Mouse (Mus musculus) layer of hippocampus, adult 11-12 months (tissue): ENCODE measurements around the gene Dapk1.
A peak's percentile ranks its signal among the peaks of the same experiment; 100 is the strongest.

ENCODE experiments used
- DNase-seq: peaks from one replicate; pipeline ENCODE4 v3.0.0; 2022; ENCODE audit warnings: low spot score

The Dapk1 gene

GRCm38 (mm10) chr13:60695186-60695980 is 93.6 kb downstream of the Dapk1 start:
- DNase-seq, result no peak

- no peak for DNase-seq
Observed at GRCm38 (mm10) chr13:60696323-60696722, 94.6 kb downstream of the Dapk1 start.

GRCm38 (mm10) chr13:60696741-60697140 is 95.0 kb downstream of the Dapk1 start:
- DNase-seq, result peak; percentile 58

GRCm38 (mm10) chr13:60698021-60698420 is 96.3 kb downstream of the Dapk1 start:
- DNase-seq, result no peak

GRCm38 (mm10) chr13:60701671-60702171 is 100.0 kb downstream of the Dapk1 start:
- no peak for DNase-seq

GRCm38 (mm10) chr13:60707541-60708468 is 106.1 kb downstream of the Dapk1 start:
- no peak for DNase-seq

GRCm38 (mm10) chr13:60709136-60709535 is 107.4 kb downstream of the Dapk1 start:
- DNase-seq, result no peak

- no peak for DNase-seq
Observed at GRCm38 (mm10) chr13:60710963-60711362, 109.2 kb downstream of the Dapk1 start.

GRCm38 (mm10) chr13:60713537-60713936 is 111.8 kb downstream of the Dapk1 start:
- no peak for DNase-seq

- DNase-seq, result no peak
Observed at GRCm38 (mm10) chr13:60716107-60716506, 114.4 kb downstream of the Dapk1 start.

GRCm38 (mm10) chr13:60717421-60717820 is 115.7 kb downstream of the Dapk1 start:
- DNase-seq, result no peak

- DNase-seq, result no peak
Observed at GRCm38 (mm10) chr13:60719581-60719980, 117.8 kb downstream of the Dapk1 start.

GRCm38 (mm10) chr13:60722763-60723162 is 121.0 kb downstream of the Dapk1 start:
- no peak for DNase-seq

GRCm38 (mm10) chr13:60728276-60729054 is 126.7 kb downstream of the Dapk1 start:
- no peak for DNase-seq

GRCm38 (mm10) chr13:60729055-60729402 is 127.3 kb downstream of the Dapk1 start:
- no peak for DNase-seq

GRCm38 (mm10) chr13:60730587-60730986 is 128.8 kb downstream of the Dapk1 start:
- no peak for DNase-seq

- DNase-seq, result no peak
Observed at GRCm38 (mm10) chr13:60731001-60731400, 129.3 kb downstream of the Dapk1 start.

- DNase-seq, result no peak
Observed at GRCm38 (mm10) chr13:60735306-60735705, 133.6 kb downstream of the Dapk1 start.

GRCm38 (mm10) chr13:60736421-60737105 is 134.8 kb downstream of the Dapk1 start:
- DNase-seq, result no peak

GRCm38 (mm10) chr13:60737632-60738324 is 136.0 kb downstream of the Dapk1 start:
- DNase-seq, result peak; percentile 73

- DNase-seq, result peak; percentile 79
Observed at GRCm38 (mm10) chr13:60738429-60738828, 136.7 kb downstream of the Dapk1 start.
